ENCODE assay signal across 8 mouse cellular contexts in genomic region chr2:106693702-106694566, GRCm38 (mm10). TPM values are rescaled to one million over a fixed set of nuclear protein-coding genes. Genes with fewer than 3 reads are reported as not detected.
DNase-seq lines count a peak whose midpoint lies in the region; ATAC-seq lines count a peak whose summit lies in the region.

No protein-coding gene starts in this region.

- H3K27me3 ChIP-seq in erythroblast, embryonic 14.5 days (ENCODE audit: control insufficient read depth), result peaks cover 67% of the 10 kb centered on the region
- no peaks in the 10 kb centered on the region for H3K27me3 ChIP-seq in hindbrain, embryonic 15.5 days
- H3K27me3 ChIP-seq in limb, embryonic 10.5 days (ENCODE audit: low read depth, poor library complexity, severe bottlenecking), result no peaks in the 10 kb centered on the region
- H3K27me3 ChIP-seq in midbrain, embryonic 13.5 days, result no peaks in the 10 kb centered on the region
- no peaks in the 10 kb centered on the region for H3K27me3 ChIP-seq in stomach, embryonic 16.5 days (ENCODE audit: control insufficient read depth, insufficient read depth, low read length)

- peaks cover 4% of the 10 kb centered on the region; the same call in 1 of the 2 replicates for H3K4me1 ChIP-seq in erythroblast, embryonic 14.5 days (ENCODE audit: control insufficient read depth)
- peaks cover 40% of the 10 kb centered on the region for H3K4me1 ChIP-seq in hindbrain, embryonic 15.5 days (replicated peaks)
- peaks cover 42% of the 10 kb centered on the region for H3K4me1 ChIP-seq in limb, embryonic 10.5 days
- H3K4me1 ChIP-seq in midbrain, embryonic 13.5 days (replicated peaks), result peaks cover 51% of the 10 kb centered on the region
- H3K4me1 ChIP-seq in stomach, embryonic 16.5 days (ENCODE audit: control insufficient read depth, insufficient read depth, low read length), result peaks cover 4% of the 10 kb centered on the region; the same call in 1 of the 2 replicates

- no peak for ATAC-seq in erythroblast, adult 5-6 weeks (replicated peaks; ENCODE audit: low FRiP score, poor library complexity, severe bottlenecking)
- peak; percentile 60 for ATAC-seq in hindbrain, embryonic 15.5 days (ENCODE audit: low FRiP score, low read depth)
- ATAC-seq in midbrain, embryonic 13.5 days, result peak; percentile 74
- peak; percentile 75 for ATAC-seq in stomach, embryonic 16.5 days (ENCODE audit: insufficient read depth, low FRiP score)

- H3K4me3 ChIP-seq in erythroblast, embryonic 14.5 days (replicated peaks), result peak overlapping the region; percentile 59
- H3K4me3 ChIP-seq in hindbrain, embryonic 15.5 days, result peak overlapping the region; percentile 88
- H3K4me3 ChIP-seq in limb, embryonic 10.5 days, result peak overlapping the region; percentile 91
- peak overlapping the region; percentile 79 for H3K4me3 ChIP-seq in midbrain, embryonic 13.5 days (replicated peaks)
- peak overlapping the region; percentile 77 for H3K4me3 ChIP-seq in stomach, embryonic 16.5 days (replicated peaks; ENCODE audit: low read length)

- DNase-seq in cerebellum, postnatal 36 days, result peak; percentile 68 to 73
- peak; percentile 63 for DNase-seq in gastrocnemius, postnatal 10 days
- peak; percentile 89 for DNase-seq in limb, embryonic 10.5 days (ENCODE audit: low spot score)

- H3K4me2 ChIP-seq in hindbrain, embryonic 15.5 days, result peak overlapping the region; percentile 94
- H3K4me2 ChIP-seq in midbrain, embryonic 13.5 days (replicated peaks), result peak overlapping the region; percentile 94
- peak overlapping the region; percentile 84 for H3K4me2 ChIP-seq in stomach, embryonic 16.5 days (ENCODE audit: low read depth, low read length)

- WGBS in hindbrain, embryonic 15.5 days, result under 1% methylated on average over 82 of the region's 91 CpGs
- under 1% methylated on average over 89 of the region's 91 CpGs for WGBS in limb, embryonic 10.5 days
- WGBS in midbrain, embryonic 13.5 days, result under 1% methylated on average over 87 of the region's 91 CpGs
- under 1% methylated on average over 84 of the region's 91 CpGs for WGBS in stomach, embryonic 16.5 days

- H3K9me3 ChIP-seq in erythroblast, embryonic 14.5 days (ENCODE audit: control insufficient read depth, low read length), result no peaks in the 10 kb centered on the region
- no peaks in the 10 kb centered on the region for H3K9me3 ChIP-seq in hindbrain, embryonic 15.5 days
- H3K9me3 ChIP-seq in limb, embryonic 10.5 days (replicated peaks), result no peaks in the 10 kb centered on the region
- H3K9me3 ChIP-seq in midbrain, embryonic 13.5 days, result no peaks in the 10 kb centered on the region
- H3K9me3 ChIP-seq in stomach, embryonic 16.5 days (replicated peaks; ENCODE audit: control insufficient read depth, low read length), result no peaks in the 10 kb centered on the region

- peak overlapping the region; percentile 98 for H3K27ac ChIP-seq in hindbrain, embryonic 15.5 days (replicated peaks)
- peak overlapping the region; percentile 100 for H3K27ac ChIP-seq in limb, embryonic 10.5 days
- peak overlapping the region; percentile 100 for H3K27ac ChIP-seq in midbrain, embryonic 13.5 days
- peak overlapping the region; percentile 68 for H3K27ac ChIP-seq in stomach, embryonic 16.5 days (ENCODE audit: low read length)

- H3K36me3 ChIP-seq in erythroblast, embryonic 14.5 days (ENCODE audit: control insufficient read depth), result no peaks in the 10 kb centered on the region
- no peaks in the 10 kb centered on the region for H3K36me3 ChIP-seq in hindbrain, embryonic 15.5 days
- no peaks in the 10 kb centered on the region for H3K36me3 ChIP-seq in limb, embryonic 10.5 days
- no peaks in the 10 kb centered on the region for H3K36me3 ChIP-seq in midbrain, embryonic 13.5 days
- H3K36me3 ChIP-seq in stomach, embryonic 16.5 days (ENCODE audit: control insufficient read depth, insufficient read depth, low read length), result no peaks in the 10 kb centered on the region

- peak overlapping the region; percentile 99 for H3K9ac ChIP-seq in hindbrain, embryonic 15.5 days
- peak overlapping the region; percentile 96 for H3K9ac ChIP-seq in midbrain, embryonic 13.5 days (replicated peaks)
- H3K9ac ChIP-seq in stomach, embryonic 16.5 days (ENCODE audit: low read length), result peak overlapping the region; percentile 86

RNA-seq across cellular contexts. Expression of gene Mpped2, which starts 0.9 kb away (rescaled TPM):
- polyA plus RNA-seq in erythroblast, embryonic 14.5 days (2012), result not detected in 2 replicates
- total RNA-seq in erythroblast, adult 5-6 weeks (2015; ENCODE audit: low replicate concordance), result not detected in 2 replicates
- not detected in 2 replicates for total RNA-seq in erythroblast, adult 5-6 weeks (2017; ENCODE audit: low replicate concordance)
- total RNA-seq in gastrocnemius, postnatal 10 days (2021), result 1 to 10 TPM; 3.1 to 4.7 TPM
- polyA plus RNA-seq in hindbrain, embryonic 15.5 days (2015; fragmentation: Nextera tagmentation; extraction: Ambion mirVana), result 130 and 149 TPM in 2 replicates
- 64.3 and 106 TPM in 2 replicates for polyA plus RNA-seq in limb, embryonic 10.5 days (2016; fragmentation: Nextera tagmentation; extraction: Ambion mirVana)
- 126 and 157 TPM in 2 replicates for polyA plus RNA-seq in midbrain, embryonic 13.5 days (2015; fragmentation: Nextera tagmentation; extraction: Ambion mirVana)
- polyA plus RNA-seq in stomach, embryonic 16.5 days (2015; fragmentation: Nextera tagmentation; extraction: Ambion mirVana), result 11.8 and 14.5 TPM in 2 replicates

Comparison
In these comparisons a context has a peak if more than half of its experiments do, and no peak if none do; other contexts are left out.
1. RNA of gene Mpped2, which starts 0.9 kb away (polyA plus RNA-seq): 126 to 157 TPM in midbrain, embryonic 13.5 days, 130 to 149 TPM in hindbrain, embryonic 15.5 days, 64.3 to 106 TPM in limb, embryonic 10.5 days and 11.8 to 14.5 TPM in stomach, embryonic 16.5 days; not detected in erythroblast, embryonic 14.5 days; every median in the first group is over 10 times any median in the second.
2. Peak in every context shown above with its lines, with median percentiles within 50 percentile points of each other: H3K4me3 ChIP-seq, DNase-seq, H3K27ac ChIP-seq, H3K4me2 ChIP-seq and H3K9ac ChIP-seq.